Mouse (Mus musculus): Measurements from ENCODE around the gene Grrp1. TPM values are rescaled to one million over a fixed set of nuclear protein-coding genes. Genes with fewer than 3 reads are reported as not detected.
"Not testable (repeated sequence)": the region's sequence is repeated elsewhere in the genome, so short reads cannot be mapped to it uniquely, and the experiment has no call there.

Grrp1 gene
- polyA plus RNA-seq (2015; fragmentation: Nextera tagmentation; extraction: Ambion mirVana), result 16.8 and 18.9 TPM in 2 replicates

GRCm38 (mm10) chr4:134253722-134254324 is at the start of gene Grrp1:
Gene Grrp1 (minus strand): TSS chr4:134254106.
- peaks cover 36% of the 10 kb centered on the region for H3K27me3 ChIP-seq
- H3K4me1 ChIP-seq (replicated peaks), result peaks cover 50% of the 10 kb centered on the region
- H3K27ac ChIP-seq (replicated peaks), result peak within 1 kb of the TSS; percentile 36; the same call in 1 of the 2 replicates
- no peaks in the 10 kb centered on the region for H3K36me3 ChIP-seq
- peak within 1 kb of the TSS; percentile 89 for H3K4me2 ChIP-seq
- no peaks in the 10 kb centered on the region for H3K9me3 ChIP-seq
- no peak for ATAC-seq (ENCODE audit: low FRiP score, low read depth)
- 0 out of 2 replicates have a peak within 1 kb of the TSS, but pooled peaks have one; percentile 3 for H3K9ac ChIP-seq
- WGBS, result 2% methylated on average over 13 of the region's 13 CpGs
- H3K4me3 ChIP-seq, result peak within 1 kb of the TSS; percentile 56

- no peak overlapping the region for H3K4me3 ChIP-seq
- no peak overlapping the region for H3K27ac ChIP-seq (replicated peaks)
- H3K9me3 ChIP-seq, result no peaks in the 10 kb centered on the region
- peaks cover under 1% of the 10 kb centered on the region; the same call in 1 of the 2 replicates for H3K4me1 ChIP-seq (replicated peaks)
- H3K4me2 ChIP-seq, result no peak overlapping the region
- no peaks in the 10 kb centered on the region for H3K36me3 ChIP-seq
- ATAC-seq (ENCODE audit: low FRiP score, low read depth), result no peak
- no peak overlapping the region for H3K9ac ChIP-seq
- 87% methylated on average over 5 of the region's 5 CpGs for WGBS
- no peaks in the 10 kb centered on the region for H3K27me3 ChIP-seq
Measured at GRCm38 (mm10) chr4:134302084-134302483, 48.2 kb upstream of the Grrp1 start.

- ATAC-seq (ENCODE audit: low FRiP score, low read depth), result no peak
- H3K4me3 ChIP-seq, result no peak overlapping the region
- WGBS, result 82% methylated on average over 9 of the region's 9 CpGs
- H3K4me2 ChIP-seq, result no peak overlapping the region
- H3K9ac ChIP-seq, result no peak overlapping the region
- H3K4me1 ChIP-seq (replicated peaks), result no peaks in the 10 kb centered on the region
- H3K36me3 ChIP-seq, result no peaks in the 10 kb centered on the region
- H3K27ac ChIP-seq (replicated peaks), result no peak overlapping the region
- H3K9me3 ChIP-seq, result no peaks in the 10 kb centered on the region
- H3K27me3 ChIP-seq, result no peaks in the 10 kb centered on the region
Measured at GRCm38 (mm10) chr4:134300316-134300715, 46.4 kb upstream of the Grrp1 start.

GRCm38 (mm10) chr4:134299498-134299810 is 45.5 kb upstream of the Grrp1 start:
- Histone ChIP-seq H3K27ac (replicated peaks) (no peak overlapping the region), H3K4me1 (replicated peaks) (no peaks in the 10 kb centered on the region), H3K4me2 (no peak overlapping the region), H3K36me3 (no peaks in the 10 kb centered on the region), H3K4me3 (no peak overlapping the region), H3K9me3 (no peaks in the 10 kb centered on the region), H3K9ac (no peak overlapping the region), H3K27me3 (no peaks in the 10 kb centered on the region)
- WGBS, result 69% methylated on average over 4 of the region's 4 CpGs
- ATAC-seq (ENCODE audit: low FRiP score, low read depth), result no peak

- no peak overlapping the region for H3K9ac ChIP-seq
- no peaks in the 10 kb centered on the region for H3K9me3 ChIP-seq
- no peaks in the 10 kb centered on the region for H3K27me3 ChIP-seq
- no peaks in the 10 kb centered on the region for H3K36me3 ChIP-seq
- no peak overlapping the region for H3K4me3 ChIP-seq
- no peak for ATAC-seq (ENCODE audit: low FRiP score, low read depth)
- no peak overlapping the region for H3K4me2 ChIP-seq
- 74% methylated on average over 19 of the region's 19 CpGs for WGBS
- no peaks in the 10 kb centered on the region for H3K4me1 ChIP-seq (replicated peaks)
- H3K27ac ChIP-seq (replicated peaks), result no peak overlapping the region
Measured at GRCm38 (mm10) chr4:134298626-134299497, 45.0 kb upstream of the Grrp1 start.

- Histone ChIP-seq H3K9ac (no peak overlapping the region), H3K4me1 (replicated peaks) (no peaks in the 10 kb centered on the region), H3K9me3 (no peaks in the 10 kb centered on the region), H3K4me3 (no peak overlapping the region), H3K27ac (replicated peaks) (no peak overlapping the region), H3K27me3 (no peaks in the 10 kb centered on the region; the same call in 1 of the 2 replicates), H3K4me2 (no peak overlapping the region), H3K36me3 (no peaks in the 10 kb centered on the region)
- ATAC-seq (ENCODE audit: low FRiP score, low read depth), result no peak
- 91% methylated on average over 8 of the region's 8 CpGs for WGBS
Measured at GRCm38 (mm10) chr4:134297369-134297768, 43.5 kb upstream of the Grrp1 start.

- Histone ChIP-seq H3K9ac (no peak overlapping the region), H3K4me2 (no peak overlapping the region), H3K9me3 (no peaks in the 10 kb centered on the region), H3K36me3 (no peaks in the 10 kb centered on the region), H3K4me3 (no peak overlapping the region), H3K4me1 (replicated peaks) (no peaks in the 10 kb centered on the region), H3K27ac (replicated peaks) (no peak overlapping the region), H3K27me3 (no peaks in the 10 kb centered on the region; the same call in 1 of the 2 replicates)
- no peak for ATAC-seq (ENCODE audit: low FRiP score, low read depth)
- WGBS, result 92% methylated on average over 4 of the region's 4 CpGs
Measured at GRCm38 (mm10) chr4:134296523-134296922, 42.6 kb upstream of the Grrp1 start.

- not testable (repeated sequence) for H3K27me3 ChIP-seq; H3K27ac ChIP-seq (replicated peaks); ATAC-seq (ENCODE audit: low FRiP score, low read depth); H3K4me2 ChIP-seq; H3K4me1 ChIP-seq (replicated peaks); H3K36me3 ChIP-seq; H3K9ac ChIP-seq; H3K4me3 ChIP-seq; H3K9me3 ChIP-seq
- WGBS, result 91% methylated on average over 4 of the region's 4 CpGs
Measured at GRCm38 (mm10) chr4:134296096-134296495, 42.2 kb upstream of the Grrp1 start.

GRCm38 (mm10) chr4:134293692-134294163 is 39.8 kb upstream of the Grrp1 start:
- no peaks in the 10 kb centered on the region for H3K36me3 ChIP-seq
- H3K4me2 ChIP-seq, result no peak overlapping the region
- 75% methylated on average over 9 of the region's 9 CpGs for WGBS
- H3K27me3 ChIP-seq, result no peaks in the 10 kb centered on the region; the same call in 1 of the 2 replicates
- peaks cover 6% of the 10 kb centered on the region for H3K4me1 ChIP-seq (replicated peaks)
- H3K9me3 ChIP-seq, result no peaks in the 10 kb centered on the region
- no peak for ATAC-seq (ENCODE audit: low FRiP score, low read depth)
- H3K27ac ChIP-seq (replicated peaks), result no peak overlapping the region
- H3K9ac ChIP-seq, result no peak overlapping the region
- H3K4me3 ChIP-seq, result no peak overlapping the region

- H3K4me2 ChIP-seq, result no peak overlapping the region
- no peaks in the 10 kb centered on the region for H3K36me3 ChIP-seq
- no peaks in the 10 kb centered on the region for H3K9me3 ChIP-seq
- no peak overlapping the region for H3K9ac ChIP-seq
- no peak overlapping the region for H3K4me3 ChIP-seq
- no peaks in the 10 kb centered on the region; the same call in 1 of the 2 replicates for H3K27me3 ChIP-seq
- ATAC-seq (ENCODE audit: low FRiP score, low read depth), result no peak
- no peak overlapping the region for H3K27ac ChIP-seq (replicated peaks)
- WGBS, result 73% methylated on average over 18 of the region's 18 CpGs
- H3K4me1 ChIP-seq (replicated peaks), result peaks cover 11% of the 10 kb centered on the region
Measured at GRCm38 (mm10) chr4:134293061-134293691, 39.3 kb upstream of the Grrp1 start.

- Histone ChIP-seq H3K36me3 (no peaks in the 10 kb centered on the region), H3K27me3 (no peaks in the 10 kb centered on the region; the same call in 1 of the 2 replicates), H3K9ac (no peak overlapping the region), H3K27ac (replicated peaks) (no peak overlapping the region), H3K4me1 (replicated peaks) (peaks cover 14% of the 10 kb centered on the region), H3K4me3 (no peak overlapping the region), H3K4me2 (no peak overlapping the region), H3K9me3 (no peaks in the 10 kb centered on the region)
- 14% methylated on average over 7 of the region's 7 CpGs for WGBS
- no peak for ATAC-seq (ENCODE audit: low FRiP score, low read depth)
Measured at GRCm38 (mm10) chr4:134292067-134292466, 38.2 kb upstream of the Grrp1 start.
